Mouse (Mus musculus) forelimb bud, embryonic 11.5 days (tissue): ENCODE measurements around the gene Olfr497.

Experiments used
- DNase-seq: peaks from one replicate; pipeline ENCODE4 v3.0.0-alpha.2; 2012; ENCODE audit warnings: low read depth, low spot score

Gene Olfr497

DNA sequence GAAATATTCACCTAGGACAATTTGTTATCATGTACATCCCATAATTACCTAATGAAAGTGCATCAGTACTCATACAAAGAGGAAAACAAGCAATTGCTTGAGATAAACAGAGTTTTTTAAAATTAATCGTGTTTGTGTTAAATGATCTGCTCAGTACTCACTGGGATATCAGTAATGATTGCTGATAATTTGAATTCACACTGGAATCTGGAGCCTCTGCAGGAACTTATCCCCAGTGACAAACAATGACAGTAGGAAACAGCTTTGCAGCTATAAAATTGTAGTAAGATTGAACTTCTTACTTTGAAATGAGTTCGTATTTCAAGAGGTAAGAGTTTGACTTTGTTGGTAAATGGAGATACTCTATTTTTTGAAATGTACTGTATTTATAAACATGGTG, at the start of gene Olfr497:
Olfr497 (plus strand) TSS at position 301 of the 400 bp plus-strand sequence.
- DNase-seq, result no peak

DNA sequence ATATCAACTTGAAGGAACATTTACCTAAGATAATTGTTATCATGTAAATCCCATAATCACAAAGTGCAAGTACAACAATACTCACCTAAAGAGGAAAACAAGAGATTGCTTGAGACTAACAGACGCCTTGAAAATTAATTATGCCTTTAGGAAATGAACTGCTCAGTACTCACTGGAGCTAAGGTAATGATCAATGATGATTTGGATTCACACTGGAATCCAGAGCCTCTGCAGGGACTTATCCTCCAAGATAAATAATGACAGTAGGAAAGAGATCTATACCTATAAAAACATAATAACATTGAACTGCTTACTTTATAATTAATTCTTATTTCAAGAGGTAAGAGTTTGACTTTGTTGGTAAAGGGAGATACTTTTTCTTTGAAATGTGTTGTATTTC, 27.4 kb upstream of the Olfr497 start, which contains the start of gene Olfr495:
Olfr495 (plus strand) TSS at position 301 of the 400 bp plus-strand sequence.
- no peak for DNase-seq

DNA sequence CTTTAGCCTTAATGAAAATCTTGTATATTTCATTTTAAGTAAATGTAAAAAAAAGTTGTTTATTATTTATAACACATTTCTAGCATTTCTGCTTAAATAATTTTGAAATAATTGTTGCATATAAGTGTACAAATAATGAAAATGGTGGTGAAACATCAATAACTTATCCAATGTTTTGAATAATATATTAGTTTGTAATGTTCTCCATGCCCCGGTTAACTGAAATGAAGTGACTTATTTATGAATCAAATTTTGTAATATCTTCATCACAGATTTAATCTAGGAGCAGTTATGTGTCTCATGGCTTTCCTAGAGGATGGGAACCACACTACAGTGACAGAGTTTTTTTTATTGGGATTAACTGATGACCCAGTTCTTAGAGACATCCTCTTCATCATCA, 44.8 kb downstream of the Olfr497 start, which contains the start of gene Olfr498:
Olfr498 (plus strand) TSS at position 301 of the 400 bp plus-strand sequence.
- no peak for DNase-seq
